8 mouse cellular contexts compared by ENCODE assay signal in the genomic region with DNA sequence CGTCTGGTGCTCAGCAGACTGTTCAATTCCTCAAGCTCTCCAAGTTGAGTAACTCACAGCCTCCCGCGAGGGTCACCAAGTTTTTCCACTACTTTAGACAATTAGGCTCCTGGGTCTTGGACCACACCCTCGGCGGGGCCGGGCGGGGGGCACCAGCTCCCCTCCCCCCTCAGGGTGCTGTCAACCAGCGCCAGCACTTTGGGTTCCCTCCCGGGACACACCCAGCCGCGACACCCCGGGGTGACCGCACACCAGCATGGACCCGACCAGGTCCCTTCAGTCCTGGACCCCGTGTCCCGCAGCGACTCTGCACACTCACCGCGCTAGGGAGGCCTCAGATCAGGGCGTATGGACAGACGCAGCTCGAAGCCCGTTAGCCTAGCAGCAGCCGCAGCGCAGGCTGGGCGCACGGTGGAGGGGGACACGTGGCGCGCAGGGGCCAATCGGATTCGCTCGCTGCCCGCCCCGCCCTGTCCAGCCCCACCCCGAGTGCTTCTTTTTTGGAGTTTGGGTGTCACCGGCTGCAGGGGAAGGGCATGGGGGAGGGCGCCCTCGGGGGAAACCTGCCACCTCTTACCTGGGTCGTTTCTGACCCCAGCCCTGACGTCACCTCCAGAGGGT. TPM values are rescaled to one million over a fixed set of nuclear protein-coding genes. Genes with fewer than 3 reads are reported as not detected.
A peak's percentile ranks its signal among the peaks of the same experiment; 100 is the strongest.
DNase-seq lines count a peak whose midpoint lies in the region; ATAC-seq and TF ChIP-seq lines count a peak whose summit lies in the region.

Gene Anxa6, minus strand, starts transcription at position 406 of the 621 bp plus-strand sequence.

- peak; percentile 93 for ATAC-seq in forebrain, embryonic 11.5 days (replicated peaks; ENCODE audit: low FRiP score)
- ATAC-seq in heart, embryonic 16.5 days (replicated peaks; ENCODE audit: extremely low read depth, insufficient read depth, low FRiP score), result peak; percentile 97
- peak; percentile 92 for ATAC-seq in neural tube, embryonic 15.5 days (ENCODE audit: low FRiP score)

- WGBS in forebrain, embryonic 11.5 days, result 1% methylated on average over 41 of the region's 41 CpGs
- under 1% methylated on average over 40 of the region's 41 CpGs for WGBS in heart, embryonic 16.5 days
- WGBS in lung, adult 2 months, result under 1% methylated on average over 41 of the region's 41 CpGs
- 2% methylated on average over 41 of the region's 41 CpGs for WGBS in neural tube, embryonic 15.5 days

- peak within 1 kb of the TSS; percentile 91 for H3K27ac ChIP-seq in ES-Bruce4 (ENCODE audit: insufficient read depth, low read length)
- no peak within 1 kb of the TSS for H3K27ac ChIP-seq in forebrain, embryonic 11.5 days (ENCODE audit: low read depth, low read length)
- H3K27ac ChIP-seq in heart, embryonic 16.5 days (ENCODE audit: low read length), result peak within 1 kb of the TSS; percentile 94
- peak within 1 kb of the TSS; percentile 70 for H3K27ac ChIP-seq in neural tube, embryonic 15.5 days (replicated peaks)

- no peaks in the 10 kb centered on the region for H3K9me3 ChIP-seq in ES-Bruce4 (replicated peaks; ENCODE audit: control insufficient read depth, insufficient read depth, low read length, poor library complexity, severe bottlenecking)
- H3K9me3 ChIP-seq in forebrain, embryonic 11.5 days (ENCODE audit: control insufficient read depth, low read length), result no peaks in the 10 kb centered on the region
- H3K9me3 ChIP-seq in heart, embryonic 16.5 days (replicated peaks; ENCODE audit: control insufficient read depth, low read length), result no peaks in the 10 kb centered on the region
- no peaks in the 10 kb centered on the region for H3K9me3 ChIP-seq in neural tube, embryonic 15.5 days (replicated peaks)

- TF ChIP-seq POLR2A in ES-Bruce4 (IDR thresholded peaks at IDR 0.05; ENCODE audit: insufficient read depth, low read length), result peak; percentile 24
- TF ChIP-seq POLR2A in lung, adult 2 months (IDR thresholded peaks at IDR 0.05; ENCODE audit: borderline replicate concordance, extremely low read depth, low read depth, low read length), result peak; percentile 96; the same call in 1 of the 2 replicates

- DNase-seq in c-Kit-positive CD71-positive TER-119-negative erythroid progenitor cells, embryonic 14.5 days (ENCODE audit: low read depth), result peak; percentile 66
- peak; percentile 83 for DNase-seq in forebrain, embryonic 11.5 days (ENCODE audit: low spot score)
- DNase-seq in kidney, postnatal 36 days, result peak; percentile 84 to 88
- DNase-seq in lung, adult 2 months, result peak; percentile 86
- DNase-seq in testis, postnatal 10 days (ENCODE audit: low spot score), result peak; percentile 87

- H3K27me3 ChIP-seq in ES-Bruce4 (ENCODE audit: control insufficient read depth, insufficient read depth, low read length, poor library complexity, severe bottlenecking), result no peaks in the 10 kb centered on the region
- H3K27me3 ChIP-seq in forebrain, embryonic 11.5 days (ENCODE audit: control insufficient read depth, insufficient read depth, low read length), result peaks cover 2% of the 10 kb centered on the region; the same call in 1 of the 2 replicates
- no peaks in the 10 kb centered on the region for H3K27me3 ChIP-seq in heart, embryonic 16.5 days (ENCODE audit: control insufficient read depth, insufficient read depth, low read length)
- H3K27me3 ChIP-seq in neural tube, embryonic 15.5 days (replicated peaks), result peaks cover 17% of the 10 kb centered on the region; the same call in 1 of the 2 replicates

- peak within 1 kb of the TSS; percentile 60 for H3K9ac ChIP-seq in ES-Bruce4 (ENCODE audit: low read depth, poor library complexity, severe bottlenecking)
- peak within 1 kb of the TSS; percentile 54 for H3K9ac ChIP-seq in forebrain, embryonic 11.5 days (ENCODE audit: low read length)
- peak within 1 kb of the TSS; percentile 95 for H3K9ac ChIP-seq in heart, embryonic 16.5 days (ENCODE audit: low read length)
- peak within 1 kb of the TSS; percentile 57 for H3K9ac ChIP-seq in neural tube, embryonic 15.5 days (replicated peaks)

- no peak for TF ChIP-seq CTCF in ES-Bruce4 (IDR thresholded peaks at IDR 0.05; ENCODE audit: low read depth, low read length)
- TF ChIP-seq CTCF in lung, adult 2 months (IDR thresholded peaks at IDR 0.05; ENCODE audit: insufficient read depth, low read length), result no peak

- peaks cover 9% of the 10 kb centered on the region for H3K4me1 ChIP-seq in ES-Bruce4 (ENCODE audit: control insufficient read depth, insufficient read depth, low read length)
- peaks cover 9% of the 10 kb centered on the region for H3K4me1 ChIP-seq in forebrain, embryonic 11.5 days (replicated peaks; ENCODE audit: control insufficient read depth, insufficient read depth, low read length)
- H3K4me1 ChIP-seq in heart, embryonic 16.5 days (ENCODE audit: control insufficient read depth, insufficient read depth, low read length), result peaks cover 34% of the 10 kb centered on the region
- H3K4me1 ChIP-seq in lung, adult 2 months (ENCODE audit: control insufficient read depth, insufficient read depth, low read length), result peaks cover 12% of the 10 kb centered on the region
- H3K4me1 ChIP-seq in neural tube, embryonic 15.5 days, result peaks cover 34% of the 10 kb centered on the region

- H3K4me3 ChIP-seq in ES-Bruce4 (ENCODE audit: low read depth, low read length), result peak within 1 kb of the TSS; percentile 67
- peak within 1 kb of the TSS; percentile 47 for H3K4me3 ChIP-seq in forebrain, embryonic 11.5 days (ENCODE audit: low read depth, low read length)
- H3K4me3 ChIP-seq in heart, embryonic 16.5 days (ENCODE audit: low read length), result peak within 1 kb of the TSS; percentile 97
- H3K4me3 ChIP-seq in lung, adult 2 months (replicated peaks; ENCODE audit: extremely low read depth, low read depth, low read length), result peak within 1 kb of the TSS; percentile 91
- peak within 1 kb of the TSS; percentile 60 for H3K4me3 ChIP-seq in neural tube, embryonic 15.5 days (replicated peaks)

- no peaks in the 10 kb centered on the region for H3K36me3 ChIP-seq in ES-Bruce4 (ENCODE audit: control insufficient read depth, insufficient read depth, low read length, poor library complexity, severe bottlenecking)
- no peaks in the 10 kb centered on the region for H3K36me3 ChIP-seq in forebrain, embryonic 11.5 days (ENCODE audit: control insufficient read depth, insufficient read depth, low read length)
- H3K36me3 ChIP-seq in heart, embryonic 16.5 days (ENCODE audit: control insufficient read depth, insufficient read depth), result no peaks in the 10 kb centered on the region
- no peaks in the 10 kb centered on the region for H3K36me3 ChIP-seq in neural tube, embryonic 15.5 days

- 0 out of 2 replicates have a peak, but pooled peaks have one; percentile 23 for TF ChIP-seq EP300 in ES-Bruce4 (IDR thresholded peaks at IDR 0.05; ENCODE audit: insufficient read depth, low read depth, low read length)

- peak within 1 kb of the TSS; percentile 90 for H3K4me2 ChIP-seq in forebrain, embryonic 11.5 days (ENCODE audit: low read depth, low read length, severe bottlenecking)
- H3K4me2 ChIP-seq in heart, embryonic 16.5 days (ENCODE audit: low read depth, low read length), result peak within 1 kb of the TSS; percentile 94
- peak within 1 kb of the TSS; percentile 94 for H3K4me2 ChIP-seq in neural tube, embryonic 15.5 days

RNA-seq across cellular contexts. Expression of gene Anxa6, which starts in this region (rescaled TPM):
- polyA plus RNA-seq in ES-Bruce4 (2011; ENCODE audit: insufficient read depth, insufficient read length, low read depth, missing spikeins), result 74.2 and 76.1 TPM in 2 replicates
- 59.6 and 66.7 TPM in 2 replicates for polyA plus RNA-seq in forebrain, embryonic 11.5 days (2014; fragmentation: Nextera tagmentation; extraction: Ambion mirVana)
- 340 and 364 TPM in 2 replicates for polyA plus RNA-seq in heart, embryonic 16.5 days (2015; fragmentation: Nextera tagmentation; extraction: Ambion mirVana)
- 151 and 170 TPM in 2 replicates for polyA plus RNA-seq in lung, adult 2 months (2012; rRNA removed)
- polyA plus RNA-seq in neural tube, embryonic 15.5 days (2015; fragmentation: Nextera tagmentation; extraction: Ambion mirVana), result 98.4 and 142 TPM in 2 replicates

Comparison
In these comparisons a context has a peak if more than half of its experiments do, and no peak if none do; other contexts are left out.
1. H3K4me3 ChIP-seq: peak in every context shown above with its lines; median percentile 97 in heart, embryonic 16.5 days; 91 in lung, adult 2 months; 67 in ES-Bruce4; 60 in neural tube, embryonic 15.5 days; 47 in forebrain, embryonic 11.5 days.